Mouse (Mus musculus): ENCODE measurements around the gene Gpr18.
A peak's percentile ranks its signal among the peaks of the same experiment; 100 is the strongest.

Gpr18 gene

GRCm38 (mm10) chr14:121920511-121921124, 5.0 kb upstream of the Gpr18 start:
- DNase-seq, result peak; percentile 18 to 37

GRCm38 (mm10) chr14:121919752-121920151, 4.2 kb upstream of the Gpr18 start:
- DNase-seq, result peak; percentile 31 to 32

GRCm38 (mm10) chr14:121918266-121918665, 2.7 kb upstream of the Gpr18 start:
- no peak for DNase-seq

- no peak for DNase-seq
These were observed 922 bp upstream of the Gpr18 start for GRCm38 (mm10) chr14:121916311-121917094.

- DNase-seq, result no peak
These were observed 438 bp downstream of the Gpr18 start for GRCm38 (mm10) chr14:121915143-121915542.

GRCm38 (mm10) chr14:121912501-121912900, 3.1 kb downstream of the Gpr18 start:
- DNase-seq, result no peak

GRCm38 (mm10) chr14:121909868-121910267, 5.7 kb downstream of the Gpr18 start:
- no peak for DNase-seq

- no peak for DNase-seq
These were observed 8.4 kb downstream of the Gpr18 start for GRCm38 (mm10) chr14:121906992-121907681.

GRCm38 (mm10) chr14:121906341-121906991, 9.1 kb downstream of the Gpr18 start:
- DNase-seq, result no peak

GRCm38 (mm10) chr14:121904754-121905153, 10.8 kb downstream of the Gpr18 start:
- DNase-seq, result no peak

- DNase-seq, result no peak
These were observed 12.2 kb downstream of the Gpr18 start for GRCm38 (mm10) chr14:121903381-121903876.

- no peak for DNase-seq
These were observed 14.1 kb downstream of the Gpr18 start for GRCm38 (mm10) chr14:121901511-121901910.

- DNase-seq, result no peak
These were observed 16.5 kb downstream of the Gpr18 start for GRCm38 (mm10) chr14:121899071-121899470.

- DNase-seq, result no peak
These were observed 17.1 kb downstream of the Gpr18 start for GRCm38 (mm10) chr14:121898509-121898908.

- DNase-seq, result no peak
These were observed 17.8 kb downstream of the Gpr18 start for GRCm38 (mm10) chr14:121897773-121898172.

- no peak for DNase-seq
These were observed 19.2 kb downstream of the Gpr18 start for GRCm38 (mm10) chr14:121896126-121897090.

GRCm38 (mm10) chr14:121895316-121895715, 20.3 kb downstream of the Gpr18 start:
- DNase-seq, result no peak

- no peak for DNase-seq
These were observed 21.0 kb downstream of the Gpr18 start for GRCm38 (mm10) chr14:121894511-121895135.

GRCm38 (mm10) chr14:121893747-121894146, 21.8 kb downstream of the Gpr18 start:
- no peak for DNase-seq

GRCm38 (mm10) chr14:121884150-121884797, 31.3 kb downstream of the Gpr18 start:
- peak in 1 of 2 experiments; percentile 24 for DNase-seq

- no peak for DNase-seq
These were observed 34.4 kb downstream of the Gpr18 start for GRCm38 (mm10) chr14:121881211-121881610.
